Mouse (Mus musculus) cerebellum, adult 11-12 months (tissue): ENCODE results near the gene Bglap.

Source experiments
- DNase-seq: peaks from one replicate; pipeline ENCODE4 v3.0.0; 2022

Bglap gene

GRCm38 (mm10) chr3:88339006-88339405 lies 45.3 kb downstream of the Bglap start:
- DNase-seq: no peak

DNA sequence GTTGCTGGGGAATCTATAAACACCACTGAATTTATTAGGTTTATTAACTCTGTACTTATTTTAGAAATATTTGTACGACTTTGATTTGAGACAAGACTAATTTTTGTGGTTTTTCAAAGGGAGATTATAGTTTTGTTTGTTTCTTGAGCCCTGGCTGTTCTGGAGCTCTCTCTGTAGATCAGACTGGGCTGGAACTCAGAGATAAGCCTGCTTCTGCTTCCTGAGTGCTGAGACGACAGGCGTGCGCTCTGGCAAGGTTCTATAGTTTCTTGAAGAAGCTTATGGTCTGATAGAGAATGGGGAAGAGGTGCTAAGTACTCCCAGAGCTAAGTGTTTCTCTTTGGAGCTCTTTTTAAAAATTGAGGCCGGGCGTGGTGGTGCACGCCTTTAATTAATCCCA lies 45.9 kb downstream of the Bglap start:
- no peak for DNase-seq

GRCm38 (mm10) chr3:88337367-88338020 lies 46.8 kb downstream of the Bglap start:
- DNase-seq: no peak

- DNase-seq: peak; percentile 95
Measured at GRCm38 (mm10) chr3:88336058-88337013, 47.9 kb downstream of the Bglap start, which contains the start of the genes Tmem79 and Smg5. Tmem79 (minus strand) TSS chr3:88336148. Smg5 (plus strand) TSS chr3:88336260.

DNA sequence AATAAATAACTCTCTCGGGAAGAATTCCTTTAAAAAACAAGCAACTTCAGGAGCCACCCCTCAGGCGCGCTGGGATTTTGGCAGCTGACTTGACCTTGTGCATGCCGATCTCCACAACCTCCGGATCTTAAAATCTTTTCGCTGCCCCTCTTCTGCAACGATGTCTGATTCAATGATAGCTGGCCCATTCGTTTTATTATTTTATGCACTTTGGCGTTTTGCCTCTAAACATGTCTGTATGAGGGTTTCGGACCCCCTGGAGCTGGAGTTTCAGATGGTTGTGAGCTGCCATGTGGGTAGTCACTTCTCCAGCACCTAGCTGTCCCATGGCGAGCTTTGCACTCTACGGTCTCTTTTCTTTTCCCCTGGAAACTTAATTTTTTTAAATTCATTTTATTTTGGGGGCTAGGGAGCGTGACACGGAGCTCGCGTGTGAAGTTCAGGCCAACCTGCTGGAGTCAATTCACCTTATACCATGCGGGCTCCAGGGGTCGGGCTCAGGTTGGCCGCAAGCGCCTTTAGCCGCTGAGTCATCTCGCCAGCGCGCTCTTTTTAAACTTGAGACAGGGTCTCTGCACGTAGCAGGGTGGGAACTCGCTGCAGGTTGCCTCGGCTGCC lies 48.7 kb downstream of the Bglap start:
- DNase-seq: no peak

GRCm38 (mm10) chr3:88334902-88335435 lies 49.3 kb downstream of the Bglap start:
- DNase-seq: no peak

DNA sequence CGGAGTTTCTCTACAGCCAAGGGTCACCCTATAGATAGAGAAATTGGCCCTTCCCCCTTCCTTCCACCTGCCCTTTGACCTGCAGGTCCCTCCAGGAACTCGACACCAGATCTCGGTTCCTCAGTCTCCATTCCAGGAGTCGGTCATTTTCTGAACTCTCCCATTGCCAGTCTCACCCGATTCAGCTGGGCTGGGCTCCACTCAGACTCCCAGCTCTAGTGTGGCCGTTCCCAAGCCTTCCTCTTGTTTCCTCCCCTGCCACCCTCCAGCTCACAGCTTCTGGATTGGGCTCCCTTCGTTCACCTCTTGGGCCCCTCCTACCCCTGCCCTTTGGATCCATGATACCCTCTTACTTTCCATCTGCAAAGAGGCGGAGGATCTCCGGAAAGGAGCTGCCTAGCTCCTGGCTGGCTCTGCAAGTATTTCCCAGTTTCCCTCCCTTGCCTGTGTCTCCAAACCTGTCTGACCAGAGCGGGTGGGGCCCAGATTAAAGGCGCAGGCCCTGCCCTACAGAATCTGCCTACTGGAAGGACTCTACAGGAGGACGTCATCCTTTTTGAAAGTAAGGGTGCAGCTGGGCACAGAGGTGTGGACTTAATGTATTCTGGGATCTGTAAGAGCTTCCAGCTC lies 50.1 kb downstream of the Bglap start:
- no peak for DNase-seq
